Comparison of ENCODE assay signal across 8 mouse cellular contexts in the genomic region with DNA sequence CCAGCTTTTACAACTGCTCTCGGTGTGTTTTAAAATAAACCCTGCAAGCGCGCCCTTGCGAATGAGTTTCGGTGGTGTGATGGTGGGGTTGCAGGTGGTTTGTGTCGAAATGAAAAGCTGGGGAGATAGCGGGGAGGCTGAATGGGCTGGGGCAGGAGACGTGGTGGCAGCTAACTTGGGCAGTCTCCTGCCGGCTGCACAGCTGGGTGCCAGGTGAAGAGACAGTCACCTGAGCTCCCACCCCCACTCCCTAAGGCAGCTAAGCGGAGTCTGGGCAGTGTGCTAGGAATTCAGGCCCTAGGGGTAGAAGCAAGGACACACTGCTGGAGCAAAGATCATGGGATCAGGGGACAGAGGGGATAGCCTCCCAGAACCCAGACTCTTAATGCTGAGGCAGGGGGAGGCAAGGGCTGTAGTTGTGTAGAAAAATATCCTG. TPM values are rescaled to one million over a fixed set of nuclear protein-coding genes. Genes with fewer than 3 reads are reported as not detected.
A peak's percentile ranks its signal among the peaks of the same experiment; 100 is the strongest.
DNase-seq lines count a peak whose midpoint lies in the region; ATAC-seq and TF ChIP-seq lines count a peak whose summit lies in the region.

No protein-coding gene starts in this region.

- DNase-seq in heart, postnatal 4 days: no peak
- DNase-seq in liver, embryonic 13.5 days: no peak
- DNase-seq in right cerebral cortex, postnatal 4 days: no peak
- DNase-seq in left cerebral cortex, adult 8-10 months (ENCODE audit: low spot score in 2 of 2): no peak

- H3K4me1 ChIP-seq in heart, embryonic 16.5 days (ENCODE audit: control insufficient read depth, insufficient read depth, low read length): peaks cover 2% of the 10 kb centered on the region; the same call in 1 of the 2 replicates
- H3K4me1 ChIP-seq in bone marrow, adult 2 months (ENCODE audit: control insufficient read depth, insufficient read depth, low read length): no peaks in the 10 kb centered on the region; the same call in 1 of the 2 replicates
- no peaks in the 10 kb centered on the region for H3K4me1 ChIP-seq in liver, embryonic 13.5 days (replicated peaks)
- 0 out of 2 replicates have a peak, but pooled peaks cover 5% of the 10 kb centered on the region for H3K4me1 ChIP-seq in stomach, embryonic 16.5 days (ENCODE audit: control insufficient read depth, insufficient read depth, low read length)

- TF ChIP-seq POLR2A in bone marrow, adult 2 months (IDR thresholded peaks at IDR 0.05; ENCODE audit: borderline replicate concordance, control insufficient read depth, low read depth, low read length): no peak

- peak overlapping the region; percentile 65 for H3K9ac ChIP-seq in heart, embryonic 16.5 days (ENCODE audit: low read length)
- H3K9ac ChIP-seq in liver, embryonic 13.5 days: no peak overlapping the region
- H3K9ac ChIP-seq in stomach, embryonic 16.5 days (ENCODE audit: low read length): peak overlapping the region; percentile 62; the same call in 1 of the 2 replicates

- H3K27ac ChIP-seq in heart, embryonic 16.5 days (ENCODE audit: low read length): no peak overlapping the region
- H3K27ac ChIP-seq in bone marrow, adult 2 months (ENCODE audit: control insufficient read depth, insufficient read depth, low read depth, low read length, poor library complexity): no peak overlapping the region; the same call in 1 of the 2 replicates
- H3K27ac ChIP-seq in liver, embryonic 13.5 days: no peak overlapping the region
- H3K27ac ChIP-seq in stomach, embryonic 16.5 days (ENCODE audit: low read length): no peak overlapping the region

- no peak for TF ChIP-seq CTCF in bone marrow, adult 2 months (IDR thresholded peaks at IDR 0.05; ENCODE audit: control insufficient read depth, insufficient read depth, low read length)

- no peak for ATAC-seq in heart, embryonic 16.5 days (replicated peaks; ENCODE audit: extremely low read depth, insufficient read depth, low FRiP score)
- ATAC-seq in hematopoietic stem cell, adult 5-6 weeks (replicated peaks in 1 of 2; ENCODE audit: insufficient read depth in 1 of 2, low FRiP score in 2 of 2, low TSS enrichment in 1 of 2, low read depth in 1 of 2, poor library complexity in 2 of 2, severe bottlenecking in 2 of 2): 0 out of 4 replicates have a peak, but pooled peaks have one; percentile 7 to 56
- ATAC-seq in liver, embryonic 13.5 days (ENCODE audit: low read depth): no peak
- peak; percentile 44; the same call in 1 of the 2 replicates for ATAC-seq in stomach, embryonic 16.5 days (ENCODE audit: insufficient read depth, low FRiP score)

- H3K36me3 ChIP-seq in heart, embryonic 16.5 days (ENCODE audit: control insufficient read depth, insufficient read depth): no peaks in the 10 kb centered on the region
- H3K36me3 ChIP-seq in liver, embryonic 13.5 days: no peaks in the 10 kb centered on the region
- H3K36me3 ChIP-seq in stomach, embryonic 16.5 days (ENCODE audit: control insufficient read depth, insufficient read depth, low read length): no peaks in the 10 kb centered on the region

- no peaks in the 10 kb centered on the region for H3K27me3 ChIP-seq in heart, embryonic 16.5 days (ENCODE audit: control insufficient read depth, insufficient read depth, low read length)
- peaks cover 17% of the 10 kb centered on the region for H3K27me3 ChIP-seq in liver, embryonic 13.5 days
- no peaks in the 10 kb centered on the region; the same call in 1 of the 2 replicates for H3K27me3 ChIP-seq in stomach, embryonic 16.5 days (ENCODE audit: control insufficient read depth, insufficient read depth, low read length)

- 6% methylated on average over 10 of the region's 10 CpGs for WGBS in heart, embryonic 16.5 days
- WGBS in bone marrow, adult 2 months: 9% methylated on average over 10 of the region's 10 CpGs
- 6% methylated on average over 10 of the region's 10 CpGs for WGBS in liver, embryonic 13.5 days (ENCODE audit: insufficient replicate concordance)
- 3% methylated on average over 10 of the region's 10 CpGs for WGBS in stomach, embryonic 16.5 days

- H3K4me3 ChIP-seq in heart, embryonic 16.5 days (ENCODE audit: low read length): peak overlapping the region; percentile 60
- peak overlapping the region; percentile 24 for H3K4me3 ChIP-seq in bone marrow, adult 2 months (replicated peaks; ENCODE audit: control insufficient read depth, low read depth, low read length)
- H3K4me3 ChIP-seq in liver, embryonic 13.5 days (replicated peaks): peak overlapping the region; percentile 41
- peak overlapping the region; percentile 44 for H3K4me3 ChIP-seq in stomach, embryonic 16.5 days (replicated peaks; ENCODE audit: low read length)

- H3K9me3 ChIP-seq in heart, embryonic 16.5 days (replicated peaks; ENCODE audit: control insufficient read depth, low read length): no peaks in the 10 kb centered on the region
- H3K9me3 ChIP-seq in liver, embryonic 13.5 days (replicated peaks): no peaks in the 10 kb centered on the region
- H3K9me3 ChIP-seq in stomach, embryonic 16.5 days (replicated peaks; ENCODE audit: control insufficient read depth, low read length): no peaks in the 10 kb centered on the region

- H3K4me2 ChIP-seq in heart, embryonic 16.5 days (ENCODE audit: low read depth, low read length): peak overlapping the region; percentile 84
- H3K4me2 ChIP-seq in liver, embryonic 13.5 days: peak overlapping the region; percentile 60
- H3K4me2 ChIP-seq in stomach, embryonic 16.5 days (ENCODE audit: low read depth, low read length): peak overlapping the region; percentile 83

RNA-seq across cellular contexts. Expression of a gene that starts 1.1 kb away (rescaled TPM):
- polyA plus RNA-seq in heart, embryonic 16.5 days (2015; fragmentation: Nextera tagmentation; extraction: Ambion mirVana): 1.3 and 1.6 TPM in 2 replicates
- total RNA-seq in heart, postnatal 4 days (2021): 1 to 10 TPM; 1.2 to 1.7 TPM
- polyA plus RNA-seq in bone marrow, adult 2 months (2011; ENCODE audit: insufficient read depth, insufficient read length, low replicate concordance, missing spikeins): 1.1 TPM in 2 replicates
- total RNA-seq in hematopoietic stem cell, adult 5-6 weeks (2017): 0.13 TPM in 1 of 2 replicates, not detected in the other
- polyA plus RNA-seq in liver, embryonic 13.5 days (2015; fragmentation: Nextera tagmentation; extraction: Ambion mirVana): 0.08 and 0.10 TPM in 2 replicates
- polyA plus RNA-seq in stomach, embryonic 16.5 days (2015; fragmentation: Nextera tagmentation; extraction: Ambion mirVana): 5.9 and 6.7 TPM in 2 replicates
- 1 to 10 TPM; 1.6 to 8.0 (median 1.9) TPM for total RNA-seq in left cerebral cortex, adult 8-10 months (2022)

Comparison
In these comparisons a context has a peak if more than half of its experiments do, and no peak if none do; other contexts are left out.
1. ATAC-seq: peak in hematopoietic stem cell, adult 5-6 weeks (2 of 2) and stomach, embryonic 16.5 days (single experiment); none in heart, embryonic 16.5 days (single experiment) and liver, embryonic 13.5 days (single experiment).
2. Peak in every context shown above with its lines, with median percentiles within 50 percentile points of each other: H3K4me2 ChIP-seq and H3K4me3 ChIP-seq.